Comparison of ENCODE assay signal across 8 mouse cellular contexts in the genomic region with DNA sequence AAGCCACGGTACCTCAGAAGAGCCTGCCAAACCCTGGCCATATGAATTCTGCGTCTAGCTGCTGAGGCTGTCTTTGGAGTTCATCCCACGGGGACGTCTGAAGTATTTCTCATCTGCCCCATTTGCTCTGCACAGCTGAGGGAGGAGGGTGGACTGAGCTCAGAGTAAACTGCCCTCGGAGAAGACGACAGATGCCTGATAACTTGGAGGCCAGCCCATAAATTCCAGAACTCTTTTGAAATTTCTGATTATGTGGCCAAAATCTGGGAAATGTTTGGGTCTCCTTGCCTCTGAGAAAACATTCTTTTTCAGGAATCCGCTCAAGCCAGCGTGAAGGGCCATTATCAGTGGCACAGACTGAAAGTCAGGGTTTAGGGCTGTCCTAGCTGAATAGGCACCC. TPM values are rescaled to one million over a fixed set of nuclear protein-coding genes. Genes with fewer than 3 reads are reported as not detected.
A peak's percentile ranks its signal among the peaks of the same experiment; 100 is the strongest.
DNase-seq lines count a peak whose midpoint lies in the region; ATAC-seq lines count a peak whose summit lies in the region.

No protein-coding gene starts in this region.

- no peaks in the 10 kb centered on the region for H3K9me3 ChIP-seq in neural tube, embryonic 13.5 days
- no peaks in the 10 kb centered on the region for H3K9me3 ChIP-seq in stomach, embryonic 16.5 days (replicated peaks; ENCODE audit: control insufficient read depth, low read length)

- no peak overlapping the region for H3K4me3 ChIP-seq in neural tube, embryonic 13.5 days
- no peak overlapping the region for H3K4me3 ChIP-seq in stomach, embryonic 16.5 days (replicated peaks; ENCODE audit: low read length)

- H3K27ac ChIP-seq in neural tube, embryonic 13.5 days (replicated peaks), result peak overlapping the region; percentile 57
- peak overlapping the region; percentile 81 for H3K27ac ChIP-seq in stomach, embryonic 16.5 days (ENCODE audit: low read length)

- no peaks in the 10 kb centered on the region for H3K36me3 ChIP-seq in neural tube, embryonic 13.5 days
- no peaks in the 10 kb centered on the region for H3K36me3 ChIP-seq in stomach, embryonic 16.5 days (ENCODE audit: control insufficient read depth, insufficient read depth, low read length)

- ATAC-seq in neural tube, embryonic 13.5 days (ENCODE audit: low read depth), result no peak
- ATAC-seq in stomach, embryonic 16.5 days (ENCODE audit: insufficient read depth, low FRiP score), result peak; percentile 70

- H3K4me1 ChIP-seq in neural tube, embryonic 13.5 days (replicated peaks), result peaks cover 63% of the 10 kb centered on the region
- H3K4me1 ChIP-seq in stomach, embryonic 16.5 days (ENCODE audit: control insufficient read depth, insufficient read depth, low read length), result peaks cover 39% of the 10 kb centered on the region

- no peak overlapping the region for H3K9ac ChIP-seq in neural tube, embryonic 13.5 days
- 0 out of 2 replicates have a peak overlapping the region, but pooled peaks have one; percentile 19 for H3K9ac ChIP-seq in stomach, embryonic 16.5 days (ENCODE audit: low read length)

- peak; percentile 65 to 86 for DNase-seq in adrenal gland, adult (ENCODE audit: inconsistent age in 2 of 2, low spot score in 1 of 2)
- no peak for DNase-seq in adrenal gland, postnatal 4 days (ENCODE audit: low spot score in 2 of 2)
- no peak for DNase-seq in neural tube, embryonic 10.5 days (ENCODE audit: extremely low spot score, low spot score)
- peak; percentile 62 for DNase-seq in kidney, postnatal 14 days
- DNase-seq in cerebellum, adult 9-10 months, result no peak
- no peak for DNase-seq in frontal cortex, postnatal 10 days (ENCODE audit: low spot score in 2 of 2)

- no peak overlapping the region for H3K4me2 ChIP-seq in neural tube, embryonic 13.5 days
- H3K4me2 ChIP-seq in stomach, embryonic 16.5 days (ENCODE audit: low read depth, low read length), result no peak overlapping the region

- no peaks in the 10 kb centered on the region for H3K27me3 ChIP-seq in neural tube, embryonic 13.5 days
- no peaks in the 10 kb centered on the region for H3K27me3 ChIP-seq in stomach, embryonic 16.5 days (ENCODE audit: control insufficient read depth, insufficient read depth, low read length)

- 49% methylated on average over 8 of the region's 8 CpGs for WGBS in neural tube, embryonic 13.5 days
- WGBS in stomach, embryonic 16.5 days, result 29% methylated on average over 8 of the region's 8 CpGs

RNA-seq across cellular contexts. Expression of a gene that starts 30.8 kb away (rescaled TPM):
- total RNA-seq in adrenal gland, postnatal 4 days (2021), result 10 to 100 TPM; 36.4 to 39.8 TPM
- 17.3 and 18.6 TPM in 2 replicates for polyA plus RNA-seq in neural tube, embryonic 13.5 days (2015; fragmentation: Nextera tagmentation; extraction: Ambion mirVana)
- 15.6 and 19.1 TPM in 2 replicates for polyA plus RNA-seq in stomach, embryonic 16.5 days (2015; fragmentation: Nextera tagmentation; extraction: Ambion mirVana)

Comparison
In these comparisons a context has a peak if more than half of its experiments do, and no peak if none do; other contexts are left out.
1. DNase-seq: peak in adrenal gland, adult (2 of 2) and kidney, postnatal 14 days (single experiment); none in adrenal gland, postnatal 4 days (0 of 2), neural tube, embryonic 10.5 days (single experiment), cerebellum, adult 9-10 months (single experiment) and frontal cortex, postnatal 10 days (0 of 2).